Mouse (Mus musculus): Measurements from ENCODE around the gene Cd3eap. TPM values are rescaled to one million over a fixed set of nuclear protein-coding genes. Genes with fewer than 3 reads are reported as not detected.

Gene Cd3eap
- polyA plus RNA-seq, 1 experiment from 2014 or later: 23.9 TPM

DNA sequence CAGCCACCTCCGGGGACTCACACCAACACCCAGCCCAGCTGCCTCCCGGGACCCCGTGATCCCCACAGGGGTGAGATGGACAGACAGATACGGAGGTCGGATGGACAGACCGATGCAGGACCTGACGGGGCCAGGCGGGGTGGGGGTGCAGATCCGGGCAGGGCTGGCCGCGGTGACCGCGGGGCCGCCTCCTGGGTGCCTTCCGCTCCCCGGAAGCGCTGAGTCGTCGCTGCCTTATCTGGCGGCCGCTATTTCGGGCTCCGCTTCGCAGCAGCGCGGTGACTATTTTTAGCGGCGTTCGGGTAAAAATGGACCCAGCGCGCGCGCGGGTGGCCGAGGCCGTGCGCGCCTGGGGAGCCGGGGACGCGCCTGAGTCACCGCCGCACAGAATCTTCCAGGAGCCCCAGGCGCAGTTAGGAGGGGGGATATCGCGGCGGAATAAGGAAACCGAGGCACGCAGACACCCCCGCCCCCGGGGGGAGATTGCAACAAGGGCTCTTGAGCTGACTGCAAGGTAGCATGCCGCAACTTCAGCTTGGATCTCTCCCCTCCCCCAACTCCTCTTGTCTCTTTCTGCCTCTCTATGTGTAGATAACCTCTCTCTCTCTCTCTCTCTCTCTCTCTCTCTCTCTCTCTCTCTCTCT, 26.5 kb downstream of the Cd3eap start:
- Histone ChIP-seq H3K9me3 (ENCODE audit: control insufficient read depth, low read length) (no peaks in the 10 kb centered on the region), H3K4me3 (ENCODE audit: low read depth, low read length) (peak overlapping the region; percentile 60), H3K27ac (ENCODE audit: low read depth) (peak overlapping the region; percentile 65), H3K4me2 (ENCODE audit: low read length) (peak overlapping the region; percentile 85), H3K4me1 (replicated peaks; ENCODE audit: control insufficient read depth, insufficient read depth, low read length) (no peaks in the 10 kb centered on the region), H3K36me3 (ENCODE audit: control insufficient read depth, insufficient read depth, low read length) (no peaks in the 10 kb centered on the region), H3K9ac (ENCODE audit: low read length) (peak overlapping the region; percentile 69), H3K27me3 (replicated peaks; ENCODE audit: control insufficient read depth, insufficient read depth, low read length) (no peaks in the 10 kb centered on the region)
- WGBS: 1% methylated on average over 52 of the region's 52 CpGs
- DNase-seq (ENCODE audit: low spot score) (peak; percentile 85), ATAC-seq (replicated peaks; ENCODE audit: low FRiP score, low TSS enrichment, low read depth) (peak; percentile 47)

DNA sequence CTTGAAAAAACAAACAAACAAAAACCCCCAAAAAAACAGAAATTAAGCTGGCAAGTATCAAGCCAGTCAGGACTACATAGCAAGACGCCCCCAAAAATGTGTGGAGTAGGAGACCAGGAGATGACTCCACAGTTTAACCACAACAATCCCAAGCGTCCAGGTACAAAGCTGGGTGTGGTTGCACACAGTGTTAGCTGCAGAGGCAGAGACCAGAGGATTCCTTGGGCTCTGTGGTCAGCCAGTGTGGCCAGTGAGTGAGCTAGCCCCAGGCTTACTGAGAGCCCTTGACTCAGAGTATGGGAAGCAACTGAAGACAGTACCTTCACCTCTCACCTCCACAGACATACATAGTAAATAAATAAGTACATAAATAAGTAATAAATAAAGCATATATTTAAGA, 27.4 kb downstream of the Cd3eap start:
- Histone ChIP-seq H3K27ac (ENCODE audit: low read depth) (no peak overlapping the region), H3K4me1 (replicated peaks; ENCODE audit: control insufficient read depth, insufficient read depth, low read length) (peaks cover 6% of the 10 kb centered on the region), H3K27me3 (replicated peaks; ENCODE audit: control insufficient read depth, insufficient read depth, low read length) (no peaks in the 10 kb centered on the region), H3K9me3 (ENCODE audit: control insufficient read depth, low read length) (no peaks in the 10 kb centered on the region), H3K36me3 (ENCODE audit: control insufficient read depth, insufficient read depth, low read length) (no peaks in the 10 kb centered on the region), H3K4me2 (ENCODE audit: low read length) (no peak overlapping the region), H3K4me3 (ENCODE audit: low read depth, low read length) (no peak overlapping the region), H3K9ac (ENCODE audit: low read length) (no peak overlapping the region)
- ATAC-seq (replicated peaks; ENCODE audit: low FRiP score, low TSS enrichment, low read depth) (no peak), DNase-seq (ENCODE audit: low spot score) (no peak)
- WGBS: 67% methylated on average over 2 of the region's 2 CpGs

DNA sequence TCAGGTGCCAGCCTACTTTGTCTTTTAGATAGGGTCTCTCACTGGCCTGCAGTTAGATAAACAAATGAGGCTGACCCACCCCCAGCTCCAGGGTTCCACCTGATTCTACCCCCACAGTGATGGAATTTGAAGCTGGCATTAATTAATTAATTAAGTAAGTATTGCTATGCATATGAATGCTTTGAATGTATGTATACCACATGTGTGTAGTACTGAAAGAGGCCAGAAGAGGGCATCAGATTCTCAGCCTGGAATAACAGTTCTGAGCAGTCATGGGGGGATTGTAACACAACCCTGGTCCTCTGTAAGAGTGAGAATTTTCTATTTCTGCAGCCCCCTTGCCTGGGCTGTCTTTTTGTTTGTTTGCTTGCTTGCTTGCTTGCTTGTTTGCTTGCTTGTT, 30.9 kb downstream of the Cd3eap start:
- Histone ChIP-seq H3K4me1 (replicated peaks; ENCODE audit: control insufficient read depth, insufficient read depth, low read length) (peaks cover 14% of the 10 kb centered on the region), H3K27ac (ENCODE audit: low read depth) (no peak overlapping the region), H3K4me3 (ENCODE audit: low read depth, low read length) (no peak overlapping the region), H3K9me3 (ENCODE audit: control insufficient read depth, low read length) (no peaks in the 10 kb centered on the region), H3K4me2 (ENCODE audit: low read length) (no peak overlapping the region), H3K9ac (ENCODE audit: low read length) (no peak overlapping the region), H3K36me3 (ENCODE audit: control insufficient read depth, insufficient read depth, low read length) (no peaks in the 10 kb centered on the region), H3K27me3 (replicated peaks; ENCODE audit: control insufficient read depth, insufficient read depth, low read length) (no peaks in the 10 kb centered on the region)
- ATAC-seq (replicated peaks; ENCODE audit: low FRiP score, low TSS enrichment, low read depth) (no peak), DNase-seq (ENCODE audit: low spot score) (no peak)

- WGBS: 86% methylated on average over 5 of the region's 5 CpGs
- no peak for ATAC-seq (replicated peaks; ENCODE audit: low FRiP score, low TSS enrichment, low read depth)
- Histone ChIP-seq H3K9me3 (ENCODE audit: control insufficient read depth, low read length) (no peaks in the 10 kb centered on the region), H3K36me3 (ENCODE audit: control insufficient read depth, insufficient read depth, low read length) (no peaks in the 10 kb centered on the region), H3K27ac (ENCODE audit: low read depth) (peak overlapping the region; percentile 92; the same call in 1 of the 2 replicates), H3K4me3 (ENCODE audit: low read depth, low read length) (no peak overlapping the region), H3K4me2 (ENCODE audit: low read length) (peak overlapping the region; percentile 77; the same call in 1 of the 2 replicates), H3K4me1 (replicated peaks; ENCODE audit: control insufficient read depth, insufficient read depth, low read length) (peaks cover 14% of the 10 kb centered on the region), H3K9ac (ENCODE audit: low read length) (peak overlapping the region; percentile 57), H3K27me3 (replicated peaks; ENCODE audit: control insufficient read depth, insufficient read depth, low read length) (0 out of 2 replicates have a peak, but pooled peaks cover under 1% of the 10 kb centered on the region)
- DNase-seq (ENCODE audit: low spot score): no peak
These were observed 31.5 kb downstream of the Cd3eap start for GRCm38 (mm10) chr7:19327782-19328181.

- DNase-seq (ENCODE audit: low spot score) (peak; percentile 91), ATAC-seq (replicated peaks; ENCODE audit: low FRiP score, low TSS enrichment, low read depth) (peak; percentile 59)
- 1% methylated on average over 22 of the region's 22 CpGs for WGBS
- Histone ChIP-seq H3K4me3 (ENCODE audit: low read depth, low read length) (peak overlapping the region; percentile 41), H3K27me3 (replicated peaks; ENCODE audit: control insufficient read depth, insufficient read depth, low read length) (0 out of 2 replicates have a peak, but pooled peaks cover 4% of the 10 kb centered on the region), H3K36me3 (ENCODE audit: control insufficient read depth, insufficient read depth, low read length) (no peaks in the 10 kb centered on the region), H3K27ac (ENCODE audit: low read depth) (peak overlapping the region; percentile 92), H3K4me2 (ENCODE audit: low read length) (peak overlapping the region; percentile 77), H3K9ac (ENCODE audit: low read length) (peak overlapping the region; percentile 57), H3K4me1 (replicated peaks; ENCODE audit: control insufficient read depth, insufficient read depth, low read length) (peaks cover 14% of the 10 kb centered on the region), H3K9me3 (ENCODE audit: control insufficient read depth, low read length) (no peaks in the 10 kb centered on the region)
These were observed 32.2 kb downstream of the Cd3eap start for GRCm38 (mm10) chr7:19327128-19327527.

GRCm38 (mm10) chr7:19326359-19326758, 32.9 kb downstream of the Cd3eap start:
- ATAC-seq (replicated peaks; ENCODE audit: low FRiP score, low TSS enrichment, low read depth): peak; percentile 72
- WGBS: under 1% methylated on average over 19 of the region's 20 CpGs
- peak overlapping the region; percentile 57 for H3K9ac ChIP-seq (ENCODE audit: low read length)

DNA sequence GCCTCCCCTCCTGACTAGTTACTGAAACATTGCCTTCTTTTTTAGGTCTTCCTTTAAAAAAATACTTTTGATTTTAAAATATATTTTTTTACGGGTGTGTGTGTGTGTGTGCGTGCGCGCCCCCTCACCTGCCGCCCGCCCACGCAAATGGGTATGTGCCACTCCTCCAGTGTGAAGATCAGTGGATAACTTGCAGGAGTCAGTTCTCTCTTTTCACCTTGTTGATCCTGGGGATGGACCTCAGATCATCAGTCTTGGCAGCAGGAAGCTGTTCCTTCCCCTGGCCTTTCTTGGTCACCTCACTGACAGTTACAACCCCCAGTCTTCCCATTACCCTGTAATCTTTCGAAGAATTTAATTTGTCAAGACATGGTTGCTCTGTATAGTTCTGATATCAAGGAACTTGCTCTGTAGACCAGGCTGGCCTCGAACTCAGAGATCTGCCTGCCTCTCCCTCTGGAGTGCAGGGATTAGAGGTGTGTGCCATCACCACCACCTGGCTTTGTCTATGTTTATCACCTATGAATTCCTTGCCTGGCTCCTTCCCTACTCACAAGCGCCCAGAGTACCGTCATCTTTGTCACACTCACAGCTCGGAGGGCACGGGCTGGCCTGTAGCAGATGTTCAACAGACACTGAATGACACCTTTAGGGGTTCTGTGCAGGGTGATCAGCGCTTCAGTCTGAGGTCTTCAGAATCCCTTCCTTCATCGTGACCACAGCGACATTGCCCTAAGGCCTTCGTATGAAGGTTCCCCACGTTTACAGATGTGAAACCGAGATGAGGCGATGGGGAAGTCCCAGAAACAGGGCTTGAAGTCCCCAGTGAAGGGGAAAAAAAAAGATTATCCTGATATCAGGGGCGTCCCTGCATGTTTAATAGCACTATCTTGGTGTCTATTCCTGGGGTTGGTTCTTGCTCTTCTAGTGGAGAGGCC, 33.8 kb downstream of the Cd3eap start:
- peak overlapping the region; percentile 77 for H3K4me2 ChIP-seq (ENCODE audit: low read length)
- WGBS: 70% methylated on average over 21 of the region's 21 CpGs
- 0 out of 2 replicates have a peak, but pooled peaks cover 4% of the 10 kb centered on the region for H3K27me3 ChIP-seq (replicated peaks; ENCODE audit: control insufficient read depth, insufficient read depth, low read length)
- H3K9me3 ChIP-seq (ENCODE audit: control insufficient read depth, low read length): no peaks in the 10 kb centered on the region
- H3K36me3 ChIP-seq (ENCODE audit: control insufficient read depth, insufficient read depth, low read length): no peaks in the 10 kb centered on the region
- DNase-seq (ENCODE audit: low spot score): no peak
- H3K4me1 ChIP-seq (replicated peaks; ENCODE audit: control insufficient read depth, insufficient read depth, low read length): peaks cover 14% of the 10 kb centered on the region
- no peak overlapping the region for H3K27ac ChIP-seq (ENCODE audit: low read depth)
- no peak overlapping the region for H3K4me3 ChIP-seq (ENCODE audit: low read depth, low read length)
- H3K9ac ChIP-seq (ENCODE audit: low read length): 0 out of 2 replicates have a peak overlapping the region, but pooled peaks have one; percentile 57
- no peak for ATAC-seq (replicated peaks; ENCODE audit: low FRiP score, low TSS enrichment, low read depth)

More at GRCm38 (mm10) chr7:19326359-19326758, 32.9 kb downstream of the Cd3eap start:
- Histone ChIP-seq H3K36me3 (ENCODE audit: control insufficient read depth, insufficient read depth, low read length) (no peaks in the 10 kb centered on the region), H3K27me3 (replicated peaks; ENCODE audit: control insufficient read depth, insufficient read depth, low read length) (0 out of 2 replicates have a peak, but pooled peaks cover 4% of the 10 kb centered on the region), H3K4me3 (ENCODE audit: low read depth, low read length) (peak overlapping the region; percentile 41), H3K9me3 (ENCODE audit: control insufficient read depth, low read length) (no peaks in the 10 kb centered on the region), H3K4me2 (ENCODE audit: low read length) (peak overlapping the region; percentile 77), H3K27ac (ENCODE audit: low read depth) (peak overlapping the region; percentile 92), H3K4me1 (replicated peaks; ENCODE audit: control insufficient read depth, insufficient read depth, low read length) (peaks cover 14% of the 10 kb centered on the region)
- DNase-seq (ENCODE audit: low spot score): peak; percentile 91

GRCm38 (mm10) chr7:19324221-19324620, 35.1 kb downstream of the Cd3eap start:
- peaks cover 18% of the 10 kb centered on the region for H3K4me1 ChIP-seq (replicated peaks; ENCODE audit: control insufficient read depth, insufficient read depth, low read length)
- H3K27ac ChIP-seq (ENCODE audit: low read depth): no peak overlapping the region
- ATAC-seq (replicated peaks; ENCODE audit: low FRiP score, low TSS enrichment, low read depth) (no peak), DNase-seq (ENCODE audit: low spot score) (no peak)
- H3K9me3 ChIP-seq (ENCODE audit: control insufficient read depth, low read length): no peaks in the 10 kb centered on the region
- H3K36me3 ChIP-seq (ENCODE audit: control insufficient read depth, insufficient read depth, low read length): no peaks in the 10 kb centered on the region
- H3K4me3 ChIP-seq (ENCODE audit: low read depth, low read length): no peak overlapping the region
- H3K9ac ChIP-seq (ENCODE audit: low read length): no peak overlapping the region
- H3K27me3 ChIP-seq (replicated peaks; ENCODE audit: control insufficient read depth, insufficient read depth, low read length): 0 out of 2 replicates have a peak, but pooled peaks cover 4% of the 10 kb centered on the region
- 88% methylated on average over 11 of the region's 11 CpGs for WGBS
- H3K4me2 ChIP-seq (ENCODE audit: low read length): no peak overlapping the region
